Mouse (Mus musculus) liver, embryonic 18 days (tissue): Measurements from ENCODE around the gene Cops6. TPM values are rescaled to one million over a fixed set of nuclear protein-coding genes. Genes with fewer than 3 reads are reported as not detected.

ENCODE experiments used
- polyA plus RNA-seq: library from polyadenylated mRNA; depleted of rRNA; stranded (reverse); fragments of >200 nt; gene quantifications from 2 replicates; pipeline ENCODE4 v1.2.3, GENCODE M21; 2012; rRNA removed

Cops6 gene
- 113 and 134 TPM in 2 replicates for polyA plus RNA-seq

GRCm38 (mm10) chr5:138160842-138161665, at the start of gene Cops6:
Gene Cops6 (plus strand): TSS chr5:138161071.

GRCm38 (mm10) chr5:138116255-138117198, 44.3 kb upstream of the Cops6 start, which contains the start of gene Zscan21:
Gene Zscan21 (plus strand): TSS chr5:138116903.

GRCm38 (mm10) chr5:138155443-138155976, 5.4 kb upstream of the Cops6 start, which contains the start of gene Zfp113:
Gene Zfp113 (minus strand): TSS chr5:138155744.

GRCm38 (mm10) chr5:138171695-138172491, 11.0 kb downstream of the Cops6 start, which contains the start of the genes Ap4m1 and Mcm7:
Gene Ap4m1 (plus strand): TSS chr5:138172002.
Gene Mcm7 (minus strand): TSS chr5:138172422.

GRCm38 (mm10) chr5:138186950-138187638, 26.2 kb downstream of the Cops6 start, which contains the start of the genes Taf6 and Cnpy4:
Gene Taf6 (minus strand): TSS chr5:138187451.
Gene Cnpy4 (plus strand): TSS chr5:138187485.

GRCm38 (mm10) chr5:138193771-138194727, 33.2 kb downstream of the Cops6 start, which contains the start of gene Mblac1:
Gene Mblac1 (plus strand): TSS chr5:138194314.

Other genes starting within 250 kb of the Cops6 start
- 17.9 and 21.6 TPM in 2 replicates for gene Cyp3a13, start 239.5 kb upstream of the Cops6 start, polyA plus RNA-seq
- gene Gjc3, start 198.0 kb upstream of the Cops6 start, polyA plus RNA-seq = 0.30 and 0.49 TPM in 2 replicates
- gene Azgp1, start 179.6 kb upstream of the Cops6 start, polyA plus RNA-seq = 584 and 631 TPM in 2 replicates
- not detected in 2 replicates for gene Smok3a, start 139.8 kb upstream of the Cops6 start, polyA plus RNA-seq
- gene Smok3b, start 139.6 kb upstream of the Cops6 start, polyA plus RNA-seq = 0.01 TPM in 1 of 2 replicates, not detected in the other
- not detected in 2 replicates for gene Smok3c, start 107.9 kb upstream of the Cops6 start, polyA plus RNA-seq
- gene Zkscan1, start 76.0 kb upstream of the Cops6 start, polyA plus RNA-seq = 2.9 and 3.0 TPM in 2 replicates
- gene Zscan21, start 44.2 kb upstream of the Cops6 start, polyA plus RNA-seq = 10.0 and 10.6 TPM in 2 replicates
- 1.4 and 1.6 TPM in 2 replicates for gene Zfp113, start 5.3 kb upstream of the Cops6 start, polyA plus RNA-seq
- gene Ap4m1, start 10.9 kb downstream of the Cops6 start, polyA plus RNA-seq = 10.2 and 11.1 TPM in 2 replicates
- gene Mcm7, start 11.4 kb downstream of the Cops6 start, polyA plus RNA-seq = 65.8 and 67.1 TPM in 2 replicates
- 23.8 and 24.7 TPM in 2 replicates for gene Taf6, start 26.4 kb downstream of the Cops6 start, polyA plus RNA-seq
- 6.9 TPM in 2 replicates for gene Cnpy4, start 26.4 kb downstream of the Cops6 start, polyA plus RNA-seq
- 1.7 and 1.8 TPM in 2 replicates for gene Mblac1, start 33.2 kb downstream of the Cops6 start, polyA plus RNA-seq
- 0.12 and 0.16 TPM in 2 replicates for gene Nxpe5, start 64.8 kb downstream of the Cops6 start, polyA plus RNA-seq
- gene Lamtor4, start 94.4 kb downstream of the Cops6 start, polyA plus RNA-seq = 59.3 and 63.4 TPM in 2 replicates
- 20.7 and 25.8 TPM in 2 replicates for gene BC037034, start 103.0 kb downstream of the Cops6 start, polyA plus RNA-seq
- 0.02 TPM in 2 replicates for gene Gal3st4, start 111.8 kb downstream of the Cops6 start, polyA plus RNA-seq
- not detected in 2 replicates for gene Gm43720, start 118.9 kb downstream of the Cops6 start, polyA plus RNA-seq
- 1.5 and 2.1 TPM in 2 replicates for gene Gpc2, start 118.9 kb downstream of the Cops6 start, polyA plus RNA-seq
- 1.8 and 2.9 TPM in 2 replicates for gene Stag3, start 119.2 kb downstream of the Cops6 start, polyA plus RNA-seq
- 0.51 and 0.54 TPM in 2 replicates for gene Pvrig, start 180.9 kb downstream of the Cops6 start, polyA plus RNA-seq